Mouse (Mus musculus) stomach, embryonic 14.5 days (tissue): ENCODE measurements around the gene Itga1. TPM values are rescaled to one million over a fixed set of nuclear protein-coding genes. Genes with fewer than 3 reads are reported as not detected.

Source experiments
- ATAC-seq: fragments of 200-750 bp; cut with Nextera tagmentation; 2 replicates; pipeline ENCODE4 v1.8.0; 2017; ENCODE audit warnings: low read depth, moderate TSS enrichment; ENCODE audit not compliant: insufficient number of reproducible peaks, insufficient read depth, low FRiP score
- H3K27ac ChIP-seq: fragments of 300-500 bp; sonication (generic); 2 replicates; pipeline ENCODE4 v1.5.1; 2014; ENCODE audit warnings: mild to moderate bottlenecking, low read length, moderate library complexity, mixed read lengths
- H3K27me3 ChIP-seq: fragments of 300-500 bp; sonication (generic); 2 replicates; pipeline ENCODE4 v1.6.1; 2014; ENCODE audit warnings: low read length, control low read depth, mixed read lengths; ENCODE audit not compliant: control insufficient read depth, insufficient read depth
- H3K36me3 ChIP-seq: fragments of 300-500 bp; sonication (generic); 2 replicates; pipeline ENCODE4 v1.6.1; 2014; ENCODE audit warnings: mild to moderate bottlenecking, control low read depth, low read length, moderate library complexity, mixed read lengths; ENCODE audit not compliant: control insufficient read depth, insufficient read depth
- H3K4me1 ChIP-seq: fragments of 300-500 bp; sonication (generic); 2 replicates; pipeline ENCODE4 v1.6.1; 2014; ENCODE audit warnings: low read length, control low read depth, mixed read lengths; ENCODE audit not compliant: control insufficient read depth, insufficient read depth
- H3K4me2 ChIP-seq: fragments of 300-500 bp; sonication (generic); replicated peaks from 2 replicates; pipeline ENCODE4 v1.6.1; 2014; ENCODE audit warnings: low read depth, low read length, control low read depth
- H3K4me3 ChIP-seq: fragments of 300-500 bp; sonication (generic); 2 replicates; pipeline ENCODE4 v1.5.1; 2014; ENCODE audit warnings: low read depth, low read length, control low read depth
- H3K9ac ChIP-seq: fragments of 300-500 bp; sonication (generic); replicated peaks from 2 replicates; pipeline ENCODE4 v1.6.1; 2014; ENCODE audit warnings: low read depth, mild to moderate bottlenecking, control low read depth, low read length, moderate library complexity, mixed read lengths
- H3K9me3 ChIP-seq: fragments of 300-500 bp; sonication (generic); 2 replicates; pipeline ENCODE4 v1.6.1; 2016; ENCODE audit warnings: low read depth, low read length, control low read depth; ENCODE audit not compliant: control insufficient read depth
- WGBS: fragments of 180-500 bp; shearing (Covaris S2); extraction: QIAGEN DNeasy Blood & Tissue Kit; methylation state at CpG from one replicate; pipeline ENCODE4 v1.1.7; 2014; 5-methylcytosine and 5-hydroxymethylcytosine counted together
- polyA plus RNA-seq: library from polyadenylated mRNA; unstranded; fragments of >200 nt; fragmentation: Nextera tagmentation; extraction: Ambion mirVana; gene quantifications from 2 replicates; pipeline ENCODE4 v1.2.1, GENCODE M21; 2014

The Itga1 gene
- polyA plus RNA-seq, 1 experiment from 2014 or later: 40.9 TPM

GRCm38 (mm10) chr13:115130035-115130434 is 28.3 kb upstream of the Itga1 start:
- WGBS: 84% methylated on average over 2 of the region's 2 CpGs
- no peak for ATAC-seq
- Histone ChIP-seq H3K4me3 (no peak overlapping the region), H3K9ac (no peak overlapping the region), H3K27me3 (no peaks in the 10 kb centered on the region), H3K36me3 (no peaks in the 10 kb centered on the region), H3K9me3 (no peaks in the 10 kb centered on the region), H3K4me2 (no peak overlapping the region), H3K4me1 (no peaks in the 10 kb centered on the region), H3K27ac (no peak overlapping the region)

- Histone ChIP-seq H3K9ac (no peak overlapping the region), H3K27ac (no peak overlapping the region), H3K9me3 (no peaks in the 10 kb centered on the region), H3K36me3 (no peaks in the 10 kb centered on the region), H3K4me2 (no peak overlapping the region), H3K4me1 (no peaks in the 10 kb centered on the region), H3K27me3 (no peaks in the 10 kb centered on the region), H3K4me3 (no peak overlapping the region)
- WGBS: 91% methylated on average over 1 of the region's 1 CpGs
- no peak for ATAC-seq
Measured at GRCm38 (mm10) chr13:115127826-115128225, 26.1 kb upstream of the Itga1 start.

GRCm38 (mm10) chr13:115126534-115126933 is 24.8 kb upstream of the Itga1 start:
- Histone ChIP-seq H3K9me3 (no peaks in the 10 kb centered on the region), H3K4me1 (no peaks in the 10 kb centered on the region), H3K9ac (no peak overlapping the region), H3K27ac (no peak overlapping the region), H3K27me3 (no peaks in the 10 kb centered on the region), H3K36me3 (no peaks in the 10 kb centered on the region), H3K4me2 (no peak overlapping the region), H3K4me3 (no peak overlapping the region)
- ATAC-seq: no peak
- 95% methylated on average over 2 of the region's 2 CpGs for WGBS

GRCm38 (mm10) chr13:115125130-115125529 is 23.4 kb upstream of the Itga1 start:
- no peak overlapping the region for H3K4me2 ChIP-seq
- H3K4me3 ChIP-seq: no peak overlapping the region
- no peak overlapping the region for H3K27ac ChIP-seq
- no peak for ATAC-seq
- no peaks in the 10 kb centered on the region for H3K27me3 ChIP-seq
- no peaks in the 10 kb centered on the region for H3K9me3 ChIP-seq
- no peaks in the 10 kb centered on the region for H3K4me1 ChIP-seq
- H3K36me3 ChIP-seq: no peaks in the 10 kb centered on the region
- 87% methylated on average over 4 of the region's 4 CpGs for WGBS
- H3K9ac ChIP-seq: no peak overlapping the region

GRCm38 (mm10) chr13:115124521-115124920 is 22.8 kb upstream of the Itga1 start:
- Histone ChIP-seq H3K4me1 (no peaks in the 10 kb centered on the region), H3K9ac (no peak overlapping the region), H3K9me3 (no peaks in the 10 kb centered on the region), H3K4me2 (no peak overlapping the region), H3K4me3 (no peak overlapping the region), H3K27ac (no peak overlapping the region), H3K36me3 (no peaks in the 10 kb centered on the region), H3K27me3 (no peaks in the 10 kb centered on the region)
- 82% methylated on average over 1 of the region's 1 CpGs for WGBS
- no peak for ATAC-seq

- Histone ChIP-seq H3K4me1 (no peaks in the 10 kb centered on the region), H3K9ac (no peak overlapping the region), H3K27ac (no peak overlapping the region), H3K4me2 (no peak overlapping the region), H3K9me3 (no peaks in the 10 kb centered on the region), H3K36me3 (no peaks in the 10 kb centered on the region), H3K4me3 (no peak overlapping the region), H3K27me3 (no peaks in the 10 kb centered on the region)
- no peak for ATAC-seq
- WGBS: 76% methylated on average over 5 of the region's 5 CpGs
Measured at GRCm38 (mm10) chr13:115118756-115119155, 17.0 kb upstream of the Itga1 start.

- H3K9me3 ChIP-seq: no peaks in the 10 kb centered on the region
- H3K9ac ChIP-seq: no peak overlapping the region
- no peak overlapping the region for H3K4me2 ChIP-seq
- H3K27me3 ChIP-seq: no peaks in the 10 kb centered on the region
- H3K4me1 ChIP-seq: no peaks in the 10 kb centered on the region
- no peak overlapping the region for H3K27ac ChIP-seq
- no peaks in the 10 kb centered on the region for H3K36me3 ChIP-seq
- 85% methylated on average over 3 of the region's 3 CpGs for WGBS
- no peak overlapping the region for H3K4me3 ChIP-seq
- no peak for ATAC-seq
Measured at GRCm38 (mm10) chr13:115118195-115118594, 16.4 kb upstream of the Itga1 start.

GRCm38 (mm10) chr13:115116930-115117621 is 15.3 kb upstream of the Itga1 start:
- Histone ChIP-seq H3K9me3 (no peaks in the 10 kb centered on the region), H3K4me1 (no peaks in the 10 kb centered on the region), H3K9ac (no peak overlapping the region), H3K27me3 (no peaks in the 10 kb centered on the region), H3K36me3 (no peaks in the 10 kb centered on the region), H3K27ac (no peak overlapping the region), H3K4me3 (no peak overlapping the region), H3K4me2 (no peak overlapping the region)
- ATAC-seq: no peak
- WGBS: 81% methylated on average over 3 of the region's 3 CpGs

- no peak overlapping the region for H3K27ac ChIP-seq
- H3K9me3 ChIP-seq: no peaks in the 10 kb centered on the region
- no peaks in the 10 kb centered on the region for H3K36me3 ChIP-seq
- 65% methylated on average over 4 of the region's 4 CpGs for WGBS
- H3K4me1 ChIP-seq: no peaks in the 10 kb centered on the region
- no peak overlapping the region for H3K4me3 ChIP-seq
- H3K4me2 ChIP-seq: no peak overlapping the region
- H3K27me3 ChIP-seq: no peaks in the 10 kb centered on the region
- no peak for ATAC-seq
- no peak overlapping the region for H3K9ac ChIP-seq
Measured at GRCm38 (mm10) chr13:115109628-115110027, 7.9 kb upstream of the Itga1 start.
